Mouse (Mus musculus) megakaryocyte, embryonic 14.5 days (primary cell): Measurements from ENCODE around the gene Ppp1cb.

Experiments used
- FLI1 ChIP-seq: IDR thresholded peaks from 2 replicates; pipeline ENCODE4 v1.6.1; 2012; ENCODE audit warnings: low read length, inconsistent platforms, mixed read lengths
- GATA1 ChIP-seq: IDR thresholded peaks from 3 replicates; pipeline ENCODE4 v1.6.1; 2012; ENCODE audit warnings: mixed read lengths, low read length, inconsistent platforms, borderline replicate concordance

GRCm38 (mm10) chr5:32473029-32473352 is 14.3 kb downstream of the Ppp1cb start:
- TF ChIP-seq GATA1, result no peak
- TF ChIP-seq FLI1, result no peak
